Mouse (Mus musculus) cerebellum, adult 9-11 months (tissue): ENCODE measurements around the gene Piezo1.

Experiments
- DNase-seq: peaks from one replicate; pipeline ENCODE4 v3.0.0; 2022

Gene Piezo1

DNA sequence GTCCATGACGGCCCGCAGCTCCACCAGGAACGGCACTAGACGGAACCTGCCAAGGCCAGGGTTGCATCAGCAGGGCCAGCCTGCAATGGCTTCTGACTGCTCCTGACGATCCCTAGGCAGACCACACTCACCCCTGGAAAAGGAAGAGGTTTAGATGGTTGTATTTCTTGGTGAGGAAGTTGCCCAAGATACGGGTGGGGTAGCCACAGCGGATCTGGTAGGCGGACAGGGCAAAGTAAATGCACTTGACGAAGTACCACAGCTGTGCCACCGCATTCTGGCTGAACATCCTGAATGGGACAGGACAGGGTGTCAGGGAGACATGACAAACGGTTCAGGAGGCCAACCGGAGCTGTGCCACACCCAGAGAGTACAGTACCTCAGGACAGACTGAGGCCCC, 66.3 kb downstream of the Piezo1 start:
- no peak for DNase-seq

DNA sequence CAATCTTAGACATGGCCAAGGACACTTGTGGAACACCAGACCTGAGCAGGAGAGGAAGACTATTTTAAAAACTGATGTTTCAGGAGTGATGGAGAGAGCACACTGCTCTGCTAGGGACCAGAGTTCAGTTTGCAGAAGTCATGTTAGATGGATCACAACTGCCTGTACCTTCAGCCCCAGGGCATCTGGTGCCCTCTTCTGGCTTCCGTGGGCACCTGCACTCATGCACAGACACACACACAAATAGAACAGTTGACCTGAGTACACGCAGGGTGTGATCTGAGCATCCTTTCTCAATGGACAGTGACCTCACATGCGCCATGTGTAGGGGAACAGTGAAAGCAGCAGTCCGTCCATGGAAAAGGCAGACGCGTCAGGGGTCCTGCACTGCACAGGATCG, 67.3 kb downstream of the Piezo1 start:
- DNase-seq = no peak

DNA sequence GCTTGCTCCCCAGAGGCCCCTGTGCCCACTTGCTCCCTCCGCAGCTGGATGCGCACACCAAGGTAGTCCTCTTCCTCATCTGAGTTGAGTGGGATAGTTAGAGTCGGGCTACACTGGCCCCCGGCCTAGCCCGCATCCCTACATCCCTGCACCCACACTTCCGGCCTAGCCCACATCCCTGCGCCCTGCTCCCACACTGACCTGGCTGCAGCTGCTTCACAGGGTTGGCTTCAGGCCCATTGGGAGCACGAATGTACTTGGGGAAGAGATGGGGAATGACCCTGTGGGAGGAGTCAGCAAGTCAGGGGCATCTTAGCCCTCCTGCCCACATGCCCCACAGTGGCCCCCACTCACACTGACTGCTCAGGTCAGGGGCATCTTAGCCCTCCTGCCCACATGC, 68.7 kb downstream of the Piezo1 start:
- peak; percentile 19 for DNase-seq

DNA sequence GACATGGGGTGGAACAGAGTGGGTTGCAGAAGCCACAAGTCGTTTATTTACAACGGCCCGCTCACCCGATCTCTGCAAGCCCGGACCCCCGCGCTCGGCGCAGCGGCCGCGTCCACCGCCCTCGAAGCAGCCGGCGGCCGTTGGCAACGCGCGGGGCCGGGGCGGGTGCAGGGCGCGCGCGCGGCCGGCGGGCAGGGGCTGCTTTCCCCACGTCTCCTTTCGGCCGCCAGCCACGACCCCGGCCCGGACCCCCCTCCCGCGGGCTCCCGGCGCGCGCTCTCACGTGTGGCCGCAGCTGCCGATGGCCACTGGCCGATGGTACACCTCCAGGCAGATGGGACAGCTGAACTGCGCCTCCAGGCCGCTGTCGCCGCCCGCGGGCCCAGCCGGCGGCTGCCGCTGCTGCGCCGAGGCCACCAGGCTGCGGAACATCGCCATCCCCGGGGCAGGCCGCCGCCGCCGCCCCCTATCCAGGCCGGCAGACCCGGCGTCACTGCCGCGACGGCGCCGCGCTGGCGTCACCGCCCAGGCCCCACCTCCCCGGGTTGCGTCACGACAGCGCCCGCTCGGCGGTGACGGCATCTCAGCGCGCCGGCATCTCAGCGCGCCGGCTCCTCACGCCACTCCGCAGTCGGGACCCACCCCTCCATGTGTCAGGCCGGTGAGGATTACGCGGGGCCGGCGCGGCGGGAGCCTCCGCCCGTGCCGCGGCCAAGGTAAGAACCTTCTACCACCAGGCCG, 75.4 kb downstream of the Piezo1 start, which contains the start of the genes Rnf166 and Ctu2:
Rnf166 (minus strand) TSS at position 485 of the 741 bp plus-strand sequence.
Ctu2 (plus strand) TSS at position 564 of the 741 bp plus-strand sequence.
- DNase-seq = peak; percentile 89

DNA sequence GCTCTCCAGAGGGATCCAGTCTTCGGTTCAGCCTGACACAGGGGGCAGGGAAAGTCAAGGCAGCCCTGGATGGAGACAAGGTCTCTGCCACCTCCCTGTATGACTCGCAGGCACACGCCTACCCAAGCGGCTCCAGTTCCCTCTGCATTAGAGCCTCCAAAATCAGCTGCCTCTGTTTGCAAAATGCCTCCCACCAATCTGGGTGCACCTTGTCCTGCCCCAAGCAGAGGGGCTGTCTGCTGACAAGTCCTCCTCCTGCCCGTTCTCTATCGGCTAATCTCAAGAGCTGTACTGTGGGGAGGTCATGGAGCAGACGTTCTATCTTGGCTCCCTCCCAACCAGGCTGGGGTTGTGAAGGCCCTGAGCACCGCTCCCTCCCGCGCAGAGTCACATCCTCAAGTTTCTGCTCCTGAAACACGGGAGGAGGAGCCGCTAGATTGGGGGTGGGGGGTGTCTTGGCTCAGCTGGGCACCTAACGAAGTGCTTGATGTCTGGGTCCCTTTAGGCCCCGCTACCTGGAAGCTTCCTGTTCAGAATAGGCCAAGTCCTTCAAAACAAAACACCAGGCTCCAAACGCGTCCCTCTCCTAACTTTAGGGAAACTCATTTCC, 76.1 kb downstream of the Piezo1 start:
- DNase-seq = peak; percentile 69

DNA sequence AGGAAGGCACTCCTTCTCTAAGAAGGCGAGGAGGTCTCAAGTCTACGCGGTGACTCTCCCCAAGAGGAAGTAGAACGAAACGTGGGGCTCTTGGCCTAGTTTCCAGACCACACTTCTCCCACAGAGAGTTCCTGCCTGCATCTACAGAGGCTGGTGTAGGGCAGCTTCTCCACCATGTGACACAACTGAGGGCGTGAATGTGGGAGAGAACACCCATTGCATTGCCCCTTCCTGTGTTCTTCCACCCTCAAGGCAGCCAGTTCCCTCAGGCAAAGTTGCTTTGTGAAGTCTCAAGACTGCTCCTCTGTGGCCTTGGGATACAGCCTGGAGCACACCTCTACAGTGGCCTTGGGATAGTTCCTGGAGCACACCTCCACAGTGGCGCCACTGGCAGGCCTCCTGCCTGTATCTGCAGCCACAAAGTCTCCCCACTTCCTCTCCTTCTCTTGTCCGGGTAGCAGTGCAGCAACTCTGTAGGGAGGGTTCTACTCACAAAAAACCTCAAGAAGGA, 77.2 kb downstream of the Piezo1 start:
- DNase-seq = peak; percentile 16

DNA sequence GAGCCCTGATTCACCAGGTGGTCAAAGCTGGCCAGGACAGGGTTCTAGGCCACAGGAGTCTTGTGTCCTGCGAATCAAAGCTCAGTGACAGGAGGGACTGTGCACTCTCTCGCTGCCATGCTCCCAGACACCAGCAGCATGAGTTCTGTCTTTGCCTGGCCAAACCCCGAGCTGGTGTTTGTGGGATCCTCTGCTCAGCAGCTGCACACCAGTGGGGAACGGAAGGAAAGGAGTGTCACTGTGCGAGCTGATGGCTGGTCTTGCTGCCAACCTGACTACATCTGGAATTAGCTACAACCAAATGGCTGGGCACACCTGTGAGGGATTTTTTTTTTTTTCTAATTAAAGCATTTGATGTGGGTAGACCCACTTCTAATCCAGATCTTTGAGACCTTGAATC, 80.4 kb downstream of the Piezo1 start:
- DNase-seq = no peak

DNA sequence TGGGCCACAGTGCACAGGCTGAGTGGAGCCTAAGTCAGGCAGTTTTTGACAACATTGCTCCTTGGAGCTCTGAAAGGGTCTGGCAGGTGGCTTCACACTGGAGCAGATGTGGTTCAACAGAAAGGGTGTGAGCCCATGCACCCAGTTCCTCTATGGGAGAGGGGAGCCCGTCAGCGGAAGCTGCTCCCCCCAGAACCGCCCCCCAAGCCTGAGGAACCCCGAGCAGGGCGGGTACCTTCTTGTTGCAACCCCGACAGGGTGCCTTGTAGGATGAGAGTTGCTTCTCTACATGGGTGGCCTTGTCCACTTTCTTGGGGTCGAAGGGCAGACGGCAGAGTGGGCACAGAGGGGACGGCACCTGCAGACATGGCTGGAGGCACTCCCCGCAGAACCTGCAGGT, 81.2 kb downstream of the Piezo1 start:
- no peak for DNase-seq

DNA sequence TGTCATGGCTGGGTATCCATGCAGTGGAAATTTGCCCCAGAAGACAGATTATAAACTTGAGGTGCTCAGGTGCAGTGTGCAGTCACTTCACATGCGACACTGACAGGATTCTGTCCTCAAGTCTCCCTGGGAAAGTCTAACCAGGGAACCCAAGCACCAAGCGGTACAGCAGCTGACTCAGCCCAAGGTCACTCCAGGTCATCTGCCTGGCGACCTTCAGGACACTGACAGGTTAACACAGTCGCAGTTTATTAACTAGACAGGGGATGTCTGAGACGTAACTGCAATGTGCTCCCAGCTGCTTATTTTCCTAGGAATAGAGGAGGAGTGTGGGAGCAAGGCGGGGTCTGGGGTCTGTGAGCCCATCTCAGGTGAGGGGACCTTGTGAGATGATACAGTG, 81.7 kb downstream of the Piezo1 start:
- DNase-seq = no peak

DNA sequence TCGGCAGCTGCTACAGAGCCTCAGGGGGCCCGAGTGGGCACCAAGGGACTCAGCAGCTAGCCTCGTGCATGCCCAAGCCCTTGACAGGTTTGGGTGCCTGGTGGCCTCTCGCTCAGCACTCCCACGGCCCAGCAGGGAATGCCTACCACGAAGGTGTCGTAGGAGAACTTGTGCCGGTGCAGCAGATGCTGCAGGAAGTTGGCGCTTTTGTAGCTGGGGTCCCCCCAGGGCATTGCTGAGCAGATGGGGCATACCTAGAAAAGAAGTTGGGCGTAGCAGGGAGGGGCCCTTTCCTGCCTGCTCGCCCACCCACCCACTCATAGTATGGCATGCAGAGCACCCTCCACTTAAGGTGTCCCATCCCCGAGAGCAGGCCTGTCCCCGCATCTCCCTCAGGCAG, 83.3 kb downstream of the Piezo1 start:
- DNase-seq = no peak

DNA sequence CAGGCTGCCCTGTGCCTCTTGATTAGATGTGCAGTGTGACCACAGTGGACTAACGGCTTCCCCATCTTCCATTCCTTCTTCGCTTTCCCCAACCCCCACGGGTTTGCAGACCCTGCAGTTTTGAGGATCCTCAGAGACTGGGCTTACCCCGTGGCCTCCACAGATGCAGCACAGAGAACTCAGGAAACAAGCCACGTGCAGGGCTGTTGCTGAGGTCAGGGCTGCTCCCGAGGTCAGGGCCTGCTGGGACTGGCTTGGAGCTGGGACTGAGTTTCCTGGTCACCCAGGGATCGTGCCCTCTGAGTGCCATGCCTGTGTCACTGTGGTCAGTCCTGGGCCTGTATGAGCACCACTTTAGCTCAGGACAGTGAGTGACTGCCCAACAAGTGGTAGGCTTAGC, 86.1 kb downstream of the Piezo1 start:
- DNase-seq = no peak

DNA sequence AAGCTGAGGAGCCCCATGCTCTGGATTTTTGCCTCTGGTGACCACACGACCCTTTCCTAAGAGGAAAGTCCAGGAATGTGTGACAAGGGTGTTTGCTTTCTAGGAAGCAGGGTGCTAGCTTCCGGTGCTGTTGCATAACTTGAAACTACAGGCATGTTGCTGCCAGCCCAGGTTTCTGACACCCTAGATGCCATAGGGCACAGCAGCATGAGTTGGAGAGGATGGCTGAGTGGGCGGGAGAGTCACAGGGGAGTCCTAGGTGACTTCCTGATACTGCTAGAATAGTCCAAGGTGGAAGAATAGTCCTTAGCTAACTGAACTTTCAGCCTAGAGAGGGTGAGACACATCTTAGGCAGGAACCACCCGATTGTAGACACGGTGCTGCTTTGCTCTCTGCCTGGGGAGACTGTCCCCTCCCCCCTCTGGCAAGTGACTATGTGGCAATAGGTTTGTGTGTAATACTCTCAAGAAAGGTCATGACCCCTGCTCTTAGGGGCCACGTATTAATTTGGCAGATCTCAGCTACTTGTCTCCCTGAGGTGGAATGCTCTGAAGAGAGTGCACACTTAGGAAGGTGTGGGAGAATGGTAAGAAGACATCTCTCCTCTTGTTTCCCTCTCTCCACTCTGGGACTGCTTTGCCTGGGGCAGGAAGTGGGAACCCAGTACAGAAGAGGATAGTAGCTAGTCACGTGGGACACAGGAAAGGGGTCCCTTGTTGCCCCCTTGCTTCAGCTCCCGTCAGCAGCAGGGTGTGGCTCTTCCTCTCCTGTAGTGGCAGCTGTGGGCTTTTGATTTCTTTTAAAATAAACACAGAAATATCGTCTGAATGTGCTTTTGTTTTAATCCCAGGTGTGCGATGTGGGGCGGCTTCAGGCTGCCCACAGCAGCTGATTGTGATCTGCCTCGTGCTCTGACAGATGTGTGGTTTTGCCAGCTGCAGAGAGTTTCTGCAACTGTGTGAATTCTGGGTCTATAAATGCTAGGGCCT, 87.2 kb downstream of the Piezo1 start:
- no peak for DNase-seq

DNA sequence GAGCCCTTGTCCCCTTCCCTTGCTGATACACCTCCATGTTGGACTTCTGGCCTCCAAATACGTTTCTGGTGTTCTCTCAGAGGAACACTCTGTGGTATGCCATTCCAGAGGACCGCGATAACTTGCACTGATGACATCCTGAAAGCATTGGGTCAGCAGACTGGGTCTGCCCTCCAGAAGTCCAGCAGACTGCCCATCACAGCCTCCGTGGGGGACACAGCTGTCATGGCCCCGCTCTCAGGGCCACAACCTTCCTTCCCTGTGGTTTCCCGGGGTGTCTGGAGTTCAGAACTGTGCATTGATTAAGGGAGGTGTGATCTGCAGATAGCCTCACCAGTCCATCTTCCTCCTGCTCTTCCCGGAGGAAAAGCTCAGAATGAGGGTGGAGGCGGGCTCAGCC, 88.6 kb downstream of the Piezo1 start:
- DNase-seq = no peak

DNA sequence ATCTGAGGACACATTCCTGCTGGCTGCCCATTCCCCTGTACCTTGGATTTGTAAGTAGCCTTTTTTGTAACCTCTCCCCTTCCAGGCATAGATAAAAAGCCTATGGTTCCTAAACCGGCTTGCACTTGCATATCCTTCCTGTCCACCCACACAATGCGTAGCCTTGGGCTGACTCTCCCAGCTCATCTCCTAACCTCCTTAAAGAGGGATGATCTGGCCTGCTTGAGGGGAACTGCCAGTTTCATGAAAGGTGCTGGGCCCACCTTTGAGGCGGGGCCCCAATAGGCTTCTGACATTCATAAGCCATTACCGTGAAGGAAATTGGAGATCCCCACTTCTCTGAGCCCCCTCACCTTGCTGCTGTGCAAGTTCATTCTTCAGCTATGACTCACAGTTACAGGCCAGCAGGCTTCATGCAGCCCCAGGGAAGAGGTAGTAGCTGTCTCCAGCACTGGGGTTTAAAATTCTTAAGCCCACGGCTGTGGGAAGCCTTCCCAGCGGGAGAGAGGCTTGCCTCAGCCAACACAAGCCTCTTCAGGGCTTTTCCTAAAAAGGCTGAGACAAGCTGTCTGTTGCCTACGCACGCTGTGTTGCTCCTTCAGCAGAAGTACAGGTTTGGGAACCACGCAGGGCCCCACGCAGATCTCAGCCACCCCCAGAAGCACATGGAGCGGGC, 89.5 kb downstream of the Piezo1 start:
- no peak for DNase-seq

DNA sequence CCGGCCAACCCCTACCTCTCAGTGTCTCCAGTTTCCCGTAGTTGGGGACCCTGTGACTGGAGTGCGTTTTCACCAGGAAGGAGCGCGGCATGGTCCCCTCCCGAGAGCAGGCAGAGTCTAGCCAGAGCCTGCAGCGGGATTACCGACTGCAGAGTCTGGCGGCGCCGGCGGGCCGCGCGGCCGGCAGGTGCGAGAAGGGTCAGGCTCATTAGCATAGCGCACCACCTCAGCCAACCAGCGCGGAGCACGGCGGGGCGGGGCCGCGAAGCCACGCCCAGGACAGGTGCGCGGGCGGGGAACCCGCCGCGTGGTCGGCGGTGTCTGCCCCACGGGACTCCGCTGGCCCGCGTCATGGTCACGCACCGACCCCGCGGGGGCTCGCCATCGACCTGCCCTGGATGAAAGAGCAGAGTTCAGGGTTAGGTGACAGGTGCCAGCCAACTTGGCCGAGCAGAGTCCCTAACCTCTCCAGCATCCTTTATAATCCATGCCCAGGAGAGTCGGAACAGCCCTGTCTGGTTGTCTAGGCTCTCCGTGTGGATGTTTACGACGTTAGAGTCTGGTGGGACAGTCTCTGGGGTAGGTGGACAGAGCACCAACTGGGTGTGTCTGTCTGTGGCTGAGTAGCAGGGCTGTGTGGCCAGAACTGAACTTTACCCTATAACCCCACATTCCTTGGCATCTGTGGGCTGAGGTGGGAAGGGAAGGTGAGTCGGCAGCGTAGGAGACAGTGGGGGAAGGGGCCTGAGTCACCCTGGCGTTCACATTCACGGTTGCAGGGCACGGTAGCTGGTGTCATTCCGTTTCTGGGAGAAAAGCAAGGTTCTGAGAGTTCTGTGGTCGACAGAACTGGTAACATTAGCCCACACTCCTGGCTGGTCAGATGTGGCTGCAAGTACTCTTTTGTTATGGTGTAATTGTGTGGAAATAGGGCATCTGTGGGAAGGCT, 90.3 kb downstream of the Piezo1 start, which contains the start of gene Snai3:
Snai3 (minus strand) TSS at position 210 of the 949 bp plus-strand sequence.
- DNase-seq = peak; percentile 78

DNA sequence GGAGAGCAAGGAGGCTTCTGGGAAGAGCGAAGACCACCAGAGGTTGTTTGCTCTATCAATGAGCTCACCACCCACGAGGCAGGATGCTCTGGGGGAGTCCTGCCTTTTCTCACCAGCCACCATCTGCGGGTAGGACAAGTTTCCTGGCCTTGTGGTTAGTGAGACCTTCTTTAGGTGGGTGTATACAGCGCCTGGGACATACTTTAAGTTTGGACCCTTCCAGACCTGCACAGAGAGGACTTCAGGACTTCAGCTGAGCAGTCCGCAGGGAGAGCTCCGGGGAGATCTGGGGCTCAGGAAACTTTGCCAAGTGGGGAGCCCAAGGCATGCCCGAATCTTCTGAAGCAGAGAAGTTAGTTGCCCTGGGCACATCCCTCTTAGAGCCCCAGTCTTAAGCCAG, 91.1 kb downstream of the Piezo1 start:
- DNase-seq = no peak

DNA sequence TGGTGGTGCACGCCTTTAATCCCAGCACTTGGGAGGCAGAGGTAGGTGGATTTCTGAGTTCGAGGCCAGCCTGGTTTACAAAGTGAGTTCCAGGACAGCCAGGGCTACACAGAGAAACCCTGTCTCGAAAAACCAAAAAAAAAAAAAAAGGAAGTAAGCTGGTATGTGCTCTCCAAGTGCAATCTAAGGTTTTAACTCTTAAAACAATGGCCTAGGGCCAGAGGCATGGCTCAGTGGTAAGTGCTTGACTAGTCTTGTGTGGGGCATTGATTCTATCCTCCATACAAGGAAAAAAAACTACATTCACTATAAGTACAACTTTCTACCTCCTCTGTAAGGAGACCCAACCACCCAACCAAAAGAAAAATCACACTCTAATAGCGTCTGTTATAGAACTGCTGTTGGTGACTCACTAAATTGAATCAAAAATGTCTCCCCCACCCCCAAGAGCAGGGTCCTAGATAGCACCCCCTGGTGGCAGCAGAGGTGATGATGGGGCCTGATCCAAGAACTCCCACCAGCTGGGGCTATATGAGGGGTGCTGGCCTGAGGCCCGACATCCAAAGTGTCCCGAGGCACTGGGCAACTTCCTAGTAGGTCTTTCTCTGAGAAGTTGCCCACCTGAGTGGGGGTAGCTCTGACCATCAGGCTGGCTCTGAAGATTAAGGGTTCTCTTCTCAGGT, 91.8 kb downstream of the Piezo1 start:
- DNase-seq = no peak

DNA sequence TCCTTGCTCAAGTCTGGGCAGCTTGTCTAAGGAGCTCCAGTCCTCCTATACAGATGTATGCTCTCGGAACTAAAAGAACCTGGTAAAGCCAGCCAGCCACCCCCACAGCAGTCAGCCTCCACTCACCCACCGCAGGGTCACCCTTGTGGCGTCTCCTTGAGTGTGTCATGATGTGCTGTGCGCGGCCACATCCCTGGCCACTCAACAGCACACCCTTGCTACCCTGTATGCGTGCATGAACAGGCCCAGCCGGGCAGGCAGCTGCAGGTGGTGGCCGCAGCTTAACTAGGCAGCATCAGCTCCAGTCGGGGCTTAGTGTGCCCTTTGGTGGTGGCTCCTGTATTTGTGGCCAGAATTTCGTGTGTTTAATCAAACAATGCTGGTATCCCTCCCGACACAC, 94.0 kb downstream of the Piezo1 start:
- no peak for DNase-seq

DNA sequence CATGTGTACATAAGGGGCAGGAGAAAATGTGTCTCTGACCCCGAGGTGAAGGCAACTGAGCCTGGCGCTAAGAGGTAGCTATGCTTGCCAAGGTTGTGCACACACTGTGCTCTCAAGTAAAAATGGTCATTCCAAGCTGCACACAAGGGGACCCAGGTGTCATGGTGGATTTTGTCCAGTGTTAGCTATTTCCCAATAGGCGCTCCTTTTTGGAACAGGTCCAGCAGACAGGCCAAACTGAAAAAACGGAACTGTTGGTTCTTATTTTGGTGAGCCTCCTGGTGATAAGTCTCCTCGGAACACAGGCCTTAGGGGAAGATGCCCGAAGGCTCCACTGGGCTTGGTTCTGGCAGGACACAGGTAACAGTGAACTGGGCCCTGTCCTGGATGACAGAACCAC, 96.7 kb downstream of the Piezo1 start:
- DNase-seq = no peak

DNA sequence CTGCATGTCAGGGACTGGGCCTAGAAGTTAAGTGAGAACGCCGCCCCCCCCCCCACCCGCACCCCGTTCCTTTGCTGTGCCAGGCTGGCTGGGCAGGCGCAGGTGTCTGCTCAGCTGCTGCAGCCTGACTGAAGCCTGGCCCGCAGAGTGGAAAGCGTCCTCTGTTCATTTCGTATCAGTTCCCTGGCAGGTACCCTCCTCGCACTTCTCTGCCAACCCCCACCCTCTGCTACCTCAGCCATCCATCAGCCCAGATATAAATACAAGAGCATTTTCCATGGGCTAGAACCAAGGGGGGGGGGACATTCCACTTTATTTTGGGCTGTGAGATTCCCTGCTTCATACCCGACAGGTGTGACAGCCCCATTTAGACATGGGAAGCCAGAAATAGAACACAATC, 99.0 kb downstream of the Piezo1 start:
- no peak for DNase-seq
